Mouse (Mus musculus): ENCODE results near the gene Cadm3. TPM values are rescaled to one million over a fixed set of nuclear protein-coding genes. Genes with fewer than 3 reads are reported as not detected.

Cadm3 gene
- total and polyA plus RNA-seq, 3 experiments: 0.44 TPM; not detected in 2

- Histone ChIP-seq H3K4me1 (ENCODE audit: insufficient read depth, low read depth, low read length) (no peaks in the 10 kb centered on the region), H3K36me3 (replicated peaks) (no peaks in the 10 kb centered on the region), H3K27me3 (ENCODE audit: insufficient read depth, low read length) (no peaks in the 10 kb centered on the region; the same call in 1 of the 2 replicates), H3K4me3 (ENCODE audit: low read depth, low read length) (no peak overlapping the region), H3K9me3 (replicated peaks) (peaks cover 23% of the 10 kb centered on the region)
- TF ChIP-seq GATA1 (IDR thresholded peaks at IDR 0.05; ENCODE audit: borderline replicate concordance, low read length) (no peak), TAL1 (conservative IDR thresholded peaks at IDR 0.05; ENCODE audit: low read depth, low read length) (no peak), GATA2 (IDR thresholded peaks at IDR 0.05; ENCODE audit: borderline replicate concordance, low read depth, low read length) (no peak), POLR2AphosphoS5 (IDR thresholded peaks at IDR 0.05; ENCODE audit: insufficient replicate concordance, low read depth, low read length) (no peak), CTCF (IDR thresholded peaks at IDR 0.05; ENCODE audit: low read depth, low read length) (no peak)
- ATAC-seq (ENCODE audit: extremely low read depth, insufficient number of reproducible peaks, low FRiP score, poor library complexity, severe bottlenecking) (no peak), DNase-seq (ENCODE audit: low spot score) (no peak)
Observed at GRCm38 (mm10) chr1:173363436-173363835, 4.1 kb downstream of the Cadm3 start.

DNA sequence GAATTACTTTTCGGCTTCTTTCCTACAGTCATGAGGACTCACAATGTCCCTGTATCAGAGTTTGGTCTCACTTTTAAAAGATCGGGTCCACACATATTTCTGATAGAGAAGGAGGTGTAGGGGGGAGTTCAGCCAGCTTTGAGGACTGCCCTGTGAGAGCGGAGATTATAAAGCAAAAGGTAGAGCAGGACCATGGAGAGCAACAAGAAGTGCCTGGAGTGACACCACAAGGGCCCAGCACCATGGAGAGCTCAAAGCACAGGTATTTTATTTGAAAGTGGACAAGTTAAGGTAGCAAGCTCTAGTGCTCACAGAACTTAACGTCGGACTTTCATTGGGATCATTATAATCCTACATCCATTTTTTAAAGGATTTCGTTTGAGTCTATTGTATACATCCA is 5.8 kb downstream of the Cadm3 start:
- no peaks in the 10 kb centered on the region for H3K36me3 ChIP-seq (replicated peaks)
- peaks cover 13% of the 10 kb centered on the region for H3K9me3 ChIP-seq (replicated peaks)
- ATAC-seq (ENCODE audit: extremely low read depth, insufficient number of reproducible peaks, low FRiP score, poor library complexity, severe bottlenecking) (no peak), DNase-seq (ENCODE audit: low spot score) (no peak)
- no peaks in the 10 kb centered on the region for H3K4me1 ChIP-seq (ENCODE audit: insufficient read depth, low read depth, low read length)
- H3K27me3 ChIP-seq (ENCODE audit: insufficient read depth, low read length): no peaks in the 10 kb centered on the region
- H3K4me3 ChIP-seq (ENCODE audit: low read depth, low read length): no peak overlapping the region
- no peak for TF ChIP-seq TAL1 (conservative IDR thresholded peaks at IDR 0.05; ENCODE audit: low read depth, low read length)
- TF ChIP-seq GATA1 (IDR thresholded peaks at IDR 0.05; ENCODE audit: borderline replicate concordance, low read length): no peak
- TF ChIP-seq CTCF (IDR thresholded peaks at IDR 0.05; ENCODE audit: low read depth, low read length): no peak
- TF ChIP-seq POLR2AphosphoS5 (IDR thresholded peaks at IDR 0.05; ENCODE audit: insufficient replicate concordance, low read depth, low read length): no peak
- TF ChIP-seq GATA2 (IDR thresholded peaks at IDR 0.05; ENCODE audit: borderline replicate concordance, low read depth, low read length): no peak

DNA sequence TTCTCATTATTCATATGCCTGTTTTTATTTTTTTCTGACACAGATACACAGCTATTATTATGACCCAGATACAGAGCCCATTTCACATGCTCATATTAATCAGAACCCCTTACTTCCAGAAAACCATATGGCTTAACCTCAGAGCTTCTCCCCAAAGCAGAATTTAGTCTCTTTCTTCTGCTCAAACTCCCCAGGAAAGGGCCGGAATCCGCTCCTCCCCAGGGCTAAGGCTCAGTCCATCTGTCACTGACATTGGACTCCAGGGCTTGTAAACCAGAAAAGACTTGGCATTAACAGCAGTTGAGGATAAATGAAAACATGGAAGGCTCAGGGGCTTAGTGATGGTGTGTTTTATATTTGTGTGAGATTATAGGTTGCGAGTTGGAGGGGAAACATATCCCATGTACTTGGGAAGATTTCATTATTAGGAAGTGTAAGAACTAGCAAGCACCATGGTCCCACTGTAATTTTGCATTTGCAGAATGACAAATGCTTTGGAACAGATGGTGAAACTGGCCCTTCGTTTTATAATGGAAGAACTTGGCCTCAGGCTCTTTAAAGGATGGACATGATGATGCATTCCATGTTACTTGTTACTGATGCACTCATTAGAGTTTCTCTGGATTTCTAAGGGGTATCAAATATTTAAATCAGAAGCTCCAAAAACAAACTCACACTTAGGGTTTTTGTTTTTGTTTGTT is 7.8 kb downstream of the Cadm3 start:
- TF ChIP-seq CTCF (IDR thresholded peaks at IDR 0.05; ENCODE audit: low read depth, low read length): no peak

DNA sequence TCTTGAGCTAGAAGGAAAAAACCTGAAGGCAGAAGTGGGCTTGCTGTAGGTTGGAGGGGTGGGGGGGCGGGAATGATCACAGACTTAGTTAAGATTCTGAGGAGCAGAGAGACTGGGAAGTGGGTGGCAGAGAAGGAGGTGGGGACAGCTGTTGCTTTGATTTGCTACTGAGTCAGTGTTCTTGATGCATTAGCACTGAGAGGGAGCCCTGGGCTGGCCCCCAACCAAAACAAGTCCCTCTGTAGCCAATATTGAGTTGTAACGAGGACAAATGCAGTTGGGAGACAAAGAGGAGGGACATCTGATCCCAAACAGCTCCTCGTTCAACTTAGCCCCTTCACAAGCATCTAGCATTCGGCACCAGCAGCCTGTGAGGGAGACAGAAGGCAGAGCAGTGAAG is 9.7 kb downstream of the Cadm3 start:
- TF ChIP-seq GATA1 (IDR thresholded peaks at IDR 0.05; ENCODE audit: borderline replicate concordance, low read length): no peak
- no peak for TF ChIP-seq TAL1 (conservative IDR thresholded peaks at IDR 0.05; ENCODE audit: low read depth, low read length)
- TF ChIP-seq GATA2 (IDR thresholded peaks at IDR 0.05; ENCODE audit: borderline replicate concordance, low read depth, low read length): no peak
- TF ChIP-seq POLR2AphosphoS5 (IDR thresholded peaks at IDR 0.05; ENCODE audit: insufficient replicate concordance, low read depth, low read length): no peak
- no peak for TF ChIP-seq CTCF (IDR thresholded peaks at IDR 0.05; ENCODE audit: low read depth, low read length)
- no peaks in the 10 kb centered on the region for H3K36me3 ChIP-seq (replicated peaks)
- peaks cover 7% of the 10 kb centered on the region for H3K9me3 ChIP-seq (replicated peaks)
- no peaks in the 10 kb centered on the region for H3K27me3 ChIP-seq (ENCODE audit: insufficient read depth, low read length)
- ATAC-seq (ENCODE audit: extremely low read depth, insufficient number of reproducible peaks, low FRiP score, poor library complexity, severe bottlenecking): no peak
- H3K4me1 ChIP-seq (ENCODE audit: insufficient read depth, low read depth, low read length): no peaks in the 10 kb centered on the region
- no peak for DNase-seq (ENCODE audit: low spot score)
- no peak overlapping the region for H3K4me3 ChIP-seq (ENCODE audit: low read depth, low read length)

More for the DNA sequence above, 7.8 kb downstream of the Cadm3 start:
- Histone ChIP-seq H3K4me1 (ENCODE audit: insufficient read depth, low read depth, low read length) (no peaks in the 10 kb centered on the region), H3K4me3 (ENCODE audit: low read depth, low read length) (no peak overlapping the region), H3K9me3 (replicated peaks) (peaks cover 6% of the 10 kb centered on the region), H3K27me3 (ENCODE audit: insufficient read depth, low read length) (no peaks in the 10 kb centered on the region), H3K36me3 (replicated peaks) (no peaks in the 10 kb centered on the region)
- ATAC-seq (ENCODE audit: extremely low read depth, insufficient number of reproducible peaks, low FRiP score, poor library complexity, severe bottlenecking) (no peak), DNase-seq (ENCODE audit: low spot score) (no peak)

GRCm38 (mm10) chr1:173356699-173357098 is 10.8 kb downstream of the Cadm3 start:
- peaks cover 7% of the 10 kb centered on the region for H3K9me3 ChIP-seq (replicated peaks)
- DNase-seq (ENCODE audit: low spot score) (no peak), ATAC-seq (ENCODE audit: extremely low read depth, insufficient number of reproducible peaks, low FRiP score, poor library complexity, severe bottlenecking) (no peak; the same call in 1 of the 2 replicates)
- no peaks in the 10 kb centered on the region for H3K4me1 ChIP-seq (ENCODE audit: insufficient read depth, low read depth, low read length)
- no peak overlapping the region for H3K4me3 ChIP-seq (ENCODE audit: low read depth, low read length)
- TF ChIP-seq CTCF (IDR thresholded peaks at IDR 0.05; ENCODE audit: low read depth, low read length): no peak
- TF ChIP-seq POLR2AphosphoS5 (IDR thresholded peaks at IDR 0.05; ENCODE audit: insufficient replicate concordance, low read depth, low read length): no peak
- TF ChIP-seq TAL1 (conservative IDR thresholded peaks at IDR 0.05; ENCODE audit: low read depth, low read length): no peak
- TF ChIP-seq GATA2 (IDR thresholded peaks at IDR 0.05; ENCODE audit: borderline replicate concordance, low read depth, low read length): no peak
- TF ChIP-seq GATA1 (IDR thresholded peaks at IDR 0.05; ENCODE audit: borderline replicate concordance, low read length): no peak
- no peaks in the 10 kb centered on the region for H3K27me3 ChIP-seq (ENCODE audit: insufficient read depth, low read length)
- H3K36me3 ChIP-seq (replicated peaks): no peaks in the 10 kb centered on the region

DNA sequence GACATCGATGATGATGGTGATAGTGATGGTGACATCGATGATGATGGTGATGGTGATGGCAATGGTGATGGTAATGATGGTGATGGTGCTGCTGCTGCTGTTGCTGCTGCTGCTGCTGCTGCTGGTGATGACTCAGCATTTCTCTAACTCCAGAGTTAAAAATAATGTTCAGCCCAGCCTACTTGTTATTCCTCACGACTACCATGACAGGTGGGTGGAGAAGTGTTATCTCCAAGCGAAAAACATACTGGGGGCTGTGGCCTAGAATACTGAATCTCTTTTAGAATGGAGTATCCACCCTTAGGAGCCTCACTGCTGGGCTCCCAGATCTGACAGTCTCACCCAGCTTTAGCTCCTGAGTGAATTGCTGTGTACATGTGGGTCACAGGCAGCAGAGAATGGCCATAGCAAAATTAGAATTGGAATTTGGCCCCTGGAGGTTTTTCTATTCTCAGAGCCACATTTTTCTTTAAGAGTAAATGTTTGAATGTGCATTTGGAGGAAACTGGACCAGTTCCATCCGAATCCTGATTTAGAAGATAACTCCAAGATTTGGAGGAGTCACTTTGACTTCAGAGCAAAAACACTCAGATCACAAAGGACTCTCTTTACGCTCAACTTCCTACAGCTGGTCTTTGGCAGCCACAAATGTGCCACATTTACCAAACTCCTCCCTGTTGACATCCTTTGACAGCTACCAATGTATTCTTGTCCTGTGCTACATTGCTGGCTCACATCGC is 12.2 kb downstream of the Cadm3 start:
- Histone ChIP-seq H3K36me3 (replicated peaks) (no peaks in the 10 kb centered on the region), H3K9me3 (replicated peaks) (peaks cover 7% of the 10 kb centered on the region), H3K27me3 (ENCODE audit: insufficient read depth, low read length) (no peaks in the 10 kb centered on the region), H3K4me3 (ENCODE audit: low read depth, low read length) (no peak overlapping the region), H3K4me1 (ENCODE audit: insufficient read depth, low read depth, low read length) (0 out of 2 replicates have a peak, but pooled peaks cover 2% of the 10 kb centered on the region)
- no peak for DNase-seq (ENCODE audit: low spot score)
- no peak for ATAC-seq (ENCODE audit: extremely low read depth, insufficient number of reproducible peaks, low FRiP score, poor library complexity, severe bottlenecking)
- TF ChIP-seq GATA2 (IDR thresholded peaks at IDR 0.05; ENCODE audit: borderline replicate concordance, low read depth, low read length) (no peak), TAL1 (conservative IDR thresholded peaks at IDR 0.05; ENCODE audit: low read depth, low read length) (no peak)
